Mouse (Mus musculus): Measurements from ENCODE around the gene Olfr552. TPM values are rescaled to one million over a fixed set of nuclear protein-coding genes. Genes with fewer than 3 reads are reported as not detected.
"Not testable (repeated sequence)": the region's sequence is repeated elsewhere in the genome, so short reads cannot be mapped to it uniquely, and the experiment has no call there.

The Olfr552 gene
- polyA plus RNA-seq, 1 experiment: not detected

DNA sequence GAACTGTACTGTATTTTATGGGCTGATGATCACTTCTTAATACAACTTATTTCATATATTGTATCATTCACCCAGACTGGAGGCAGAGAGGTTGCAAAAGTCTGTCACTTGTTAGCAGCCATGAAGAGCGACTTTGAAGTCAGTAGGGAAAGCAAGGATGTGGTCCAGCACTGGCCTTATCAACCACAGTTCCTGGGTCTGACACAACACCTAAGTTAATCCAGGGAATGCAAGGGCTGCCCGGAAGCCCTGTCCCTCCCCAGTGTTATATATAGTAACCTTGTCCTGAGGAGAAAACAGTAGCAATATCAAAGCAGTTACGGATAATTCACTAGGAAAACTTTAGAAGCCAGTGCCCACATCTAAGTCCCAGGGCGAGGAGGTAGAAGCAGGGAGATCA is 47.4 kb downstream of the Olfr552 start:
- H3K27ac ChIP-seq (replicated peaks; ENCODE audit: low read depth, low read length); H3K4me1 ChIP-seq (ENCODE audit: control insufficient read depth, insufficient read depth, insufficient read length, low read length); H3K4me3 ChIP-seq (ENCODE audit: insufficient read depth, low read depth, low read length): not testable (repeated sequence)

Other genes starting within 250 kb of the Olfr552 start
- 19.5 and 26.1 TPM in 2 replicates for gene Rrm1, start 156.1 kb upstream of the Olfr552 start, polyA plus RNA-seq (2012; ENCODE audit: insufficient read depth, insufficient read length, missing spikeins)
- gene Olfr543, start 116.1 kb upstream of the Olfr552 start, polyA plus RNA-seq (2012; ENCODE audit: insufficient read depth, insufficient read length, missing spikeins): not detected in 2 replicates
- not detected in 2 replicates for gene Olfr544, start 109.5 kb upstream of the Olfr552 start, polyA plus RNA-seq (2012; ENCODE audit: insufficient read depth, insufficient read length, missing spikeins)
- not detected in 2 replicates for gene Olfr545, start 98.2 kb upstream of the Olfr552 start, polyA plus RNA-seq (2012; ENCODE audit: insufficient read depth, insufficient read length, missing spikeins)
- not detected in 2 replicates for gene Olfr547, start 63.0 kb upstream of the Olfr552 start, polyA plus RNA-seq (2012; ENCODE audit: insufficient read depth, insufficient read length, missing spikeins)
- not detected in 2 replicates for gene Olfr548-ps1, start 56.9 kb upstream of the Olfr552 start, polyA plus RNA-seq (2012; ENCODE audit: insufficient read depth, insufficient read length, missing spikeins)
- not detected in 2 replicates for gene Olfr549, start 47.9 kb upstream of the Olfr552 start, polyA plus RNA-seq (2012; ENCODE audit: insufficient read depth, insufficient read length, missing spikeins)
- 3.1 and 4.2 TPM in 2 replicates for gene Trim21, start 32.3 kb upstream of the Olfr552 start, polyA plus RNA-seq (2012; ENCODE audit: insufficient read depth, insufficient read length, missing spikeins)
- gene Olfr550, start 26.3 kb upstream of the Olfr552 start, polyA plus RNA-seq (2012; ENCODE audit: insufficient read depth, insufficient read length, missing spikeins): not detected in 2 replicates
- gene Olfr551, start 5.9 kb upstream of the Olfr552 start, polyA plus RNA-seq (2012; ENCODE audit: insufficient read depth, insufficient read length, missing spikeins): not detected in 2 replicates
- not detected in 2 replicates for gene Olfr553, start 20.4 kb downstream of the Olfr552 start, polyA plus RNA-seq (2012; ENCODE audit: insufficient read depth, insufficient read length, missing spikeins)
- not detected in 2 replicates for gene Olfr554, start 40.7 kb downstream of the Olfr552 start, polyA plus RNA-seq (2012; ENCODE audit: insufficient read depth, insufficient read length, missing spikeins)
- gene Olfr555, start 61.1 kb downstream of the Olfr552 start, polyA plus RNA-seq (2012; ENCODE audit: insufficient read depth, insufficient read length, missing spikeins): not detected in 2 replicates
- gene Olfr556, start 67.1 kb downstream of the Olfr552 start, polyA plus RNA-seq (2012; ENCODE audit: insufficient read depth, insufficient read length, missing spikeins): not detected in 2 replicates
- 6.3 and 7.5 TPM in 2 replicates for gene Trim68, start 89.6 kb downstream of the Olfr552 start, polyA plus RNA-seq (2012; ENCODE audit: insufficient read depth, insufficient read length, missing spikeins)
- not detected in 2 replicates for gene Olfr557, start 98.1 kb downstream of the Olfr552 start, polyA plus RNA-seq (2012; ENCODE audit: insufficient read depth, insufficient read length, missing spikeins)
- gene Olfr558, start 104.4 kb downstream of the Olfr552 start, polyA plus RNA-seq (2012; ENCODE audit: insufficient read depth, insufficient read length, missing spikeins): 1.3 and 2.3 TPM in 2 replicates
- gene Olfr33, start 121.3 kb downstream of the Olfr552 start, polyA plus RNA-seq (2012; ENCODE audit: insufficient read depth, insufficient read length, missing spikeins): not detected in 2 replicates
- not detected in 2 replicates for gene Olfr559, start 129.7 kb downstream of the Olfr552 start, polyA plus RNA-seq (2012; ENCODE audit: insufficient read depth, insufficient read length, missing spikeins)
- not detected in 2 replicates for gene Olfr560, start 161.6 kb downstream of the Olfr552 start, polyA plus RNA-seq (2012; ENCODE audit: insufficient read depth, insufficient read length, missing spikeins)
- gene Olfr78, start 161.7 kb downstream of the Olfr552 start, polyA plus RNA-seq (2012; ENCODE audit: insufficient read depth, insufficient read length, missing spikeins): 1.3 TPM in 1 of 2 replicates, not detected in the other
- gene Olfr561, start 173.5 kb downstream of the Olfr552 start, polyA plus RNA-seq (2012; ENCODE audit: insufficient read depth, insufficient read length, missing spikeins): not detected in 2 replicates
- gene Olfr564, start 205.7 kb downstream of the Olfr552 start, polyA plus RNA-seq (2012; ENCODE audit: insufficient read depth, insufficient read length, missing spikeins): not detected in 2 replicates

Data from brown adipose tissue, adult 24 weeks (tissue).